Mouse (Mus musculus) embryonic fibroblast, embryonic 13.5 days (primary cell): Measurements from ENCODE around the gene Hectd4. TPM values are rescaled to one million over a fixed set of nuclear protein-coding genes. Genes with fewer than 3 reads are reported as not detected.

Source experiments
- H3K27ac ChIP-seq: 2 replicates; pipeline ENCODE4 v1.5.1; 2012; ENCODE audit warnings: low read length, control low read depth, inconsistent platforms; ENCODE audit not compliant: insufficient read depth
- H3K4me1 ChIP-seq: 2 replicates; pipeline ENCODE4 v1.6.1; 2011; ENCODE audit warnings: low read length; ENCODE audit not compliant: control insufficient read depth, insufficient read depth
- H3K4me3 ChIP-seq: 2 replicates; pipeline ENCODE4 v1.5.1; 2011; ENCODE audit warnings: mild to moderate bottlenecking, control low read depth, low read length; ENCODE audit not compliant: insufficient read depth
- CTCF ChIP-seq: IDR thresholded peaks from 2 replicates; pipeline ENCODE4 v1.5.1; 2011; ENCODE audit warnings: mild to moderate bottlenecking, control low read depth, low read length, moderate library complexity, borderline replicate concordance; ENCODE audit not compliant: insufficient read depth
- POLR2A ChIP-seq: IDR thresholded peaks from 2 replicates; pipeline ENCODE4 v1.6.1; 2011; ENCODE audit warnings: low read depth, mild to moderate bottlenecking, control low read depth, low read length, moderate library complexity
- polyA plus RNA-seq: library from polyadenylated mRNA; stranded (reverse); fragments of >200 nt; gene quantifications from 2 replicates; pipeline ENCODE4 v1.2.4, GENCODE M21; 2011; ENCODE audit warnings: low read depth; ENCODE audit not compliant: missing spikeins, insufficient read length

The Hectd4 gene
- polyA plus RNA-seq, 1 experiment: 17.2 TPM

GRCm38 (mm10) chr5:121190210-121190835 lies 29.7 kb upstream of the Hectd4 start:
- Histone ChIP-seq H3K4me3 (peak overlapping the region; percentile 95), H3K4me1 (no peaks in the 10 kb centered on the region), H3K27ac (peak overlapping the region; percentile 72)
- TF ChIP-seq CTCF (no peak), POLR2A (no peak)

- peak within 1 kb of the TSS; percentile 72 for H3K27ac ChIP-seq
- H3K4me3 ChIP-seq: peak within 1 kb of the TSS; percentile 95
- peak; percentile 96 for TF ChIP-seq POLR2A
- no peak for TF ChIP-seq CTCF
- no peaks in the 10 kb centered on the region for H3K4me1 ChIP-seq
Observed at GRCm38 (mm10) chr5:121190836-121191583, 29.0 kb upstream of the Hectd4 start, which contains the start of gene Ptpn11. TSS of gene Ptpn11 (minus strand) at chr5:121191397.

DNA sequence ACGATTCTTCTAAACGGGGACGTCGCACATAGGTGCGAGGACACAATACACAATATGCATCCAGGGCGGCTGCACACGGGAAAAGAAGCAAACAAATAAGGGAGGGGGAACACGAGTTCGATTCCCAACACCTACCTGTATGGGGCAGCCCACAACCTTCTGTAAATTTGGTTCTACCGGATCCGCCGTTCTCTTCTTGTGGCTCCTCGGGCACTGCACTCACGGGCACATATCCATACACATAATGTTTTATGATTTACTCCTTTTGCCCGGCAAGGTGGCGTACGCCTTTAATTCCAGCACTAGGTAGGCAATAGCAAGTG lies 28.5 kb upstream of the Hectd4 start:
- H3K27ac ChIP-seq: no peak overlapping the region
- H3K4me1 ChIP-seq: no peaks in the 10 kb centered on the region

DNA sequence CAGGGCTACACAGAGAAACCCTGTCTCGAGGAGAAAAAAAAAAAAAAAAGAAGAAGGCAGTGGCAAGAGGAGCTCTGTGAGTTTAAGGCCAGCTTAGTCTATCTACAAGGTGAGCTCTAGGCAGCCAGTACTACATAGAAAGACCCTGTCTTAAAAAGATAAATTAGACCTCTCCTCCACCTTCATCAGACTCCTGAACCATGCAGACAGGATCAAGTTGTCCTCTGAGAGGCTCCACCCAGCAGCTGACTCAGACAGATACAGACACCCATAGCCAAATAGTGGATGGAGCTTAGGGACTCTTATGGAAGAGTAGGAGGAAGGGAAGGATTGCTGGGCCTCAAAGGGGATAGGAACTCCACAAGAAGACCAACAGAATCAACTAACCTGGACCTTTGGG lies 25.8 kb upstream of the Hectd4 start:
- no peaks in the 10 kb centered on the region for H3K4me1 ChIP-seq
- TF ChIP-seq POLR2A: no peak
- no peak for TF ChIP-seq CTCF
- H3K27ac ChIP-seq: no peak overlapping the region
- H3K4me3 ChIP-seq: no peak overlapping the region

More for the DNA sequence above, 28.5 kb upstream of the Hectd4 start:
- no peak for TF ChIP-seq CTCF
- TF ChIP-seq POLR2A: no peak
- peak overlapping the region; percentile 65 for H3K4me3 ChIP-seq

GRCm38 (mm10) chr5:121196764-121197163 lies 23.3 kb upstream of the Hectd4 start:
- no peak overlapping the region for H3K4me3 ChIP-seq
- TF ChIP-seq POLR2A (no peak), CTCF (no peak)
- H3K27ac ChIP-seq: no peak overlapping the region
- H3K4me1 ChIP-seq: no peaks in the 10 kb centered on the region

DNA sequence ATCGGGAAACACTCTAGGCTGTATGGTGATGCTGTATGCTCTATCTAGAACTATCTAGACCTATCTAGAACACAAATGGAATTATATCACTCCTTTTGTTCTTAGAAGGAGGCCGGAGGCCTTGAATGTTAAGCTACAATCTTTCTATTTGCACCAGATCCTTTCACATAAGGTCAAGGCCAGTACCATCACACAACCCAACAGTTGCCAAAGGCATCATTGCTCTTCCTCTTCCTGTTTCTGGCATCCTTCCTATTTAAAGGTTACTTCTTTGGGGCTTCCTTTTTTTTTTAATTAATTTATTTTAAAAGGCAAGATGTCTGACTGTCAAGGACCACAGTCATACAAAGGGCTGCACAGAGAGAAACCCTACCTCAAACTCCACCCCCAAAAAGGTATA lies 22.7 kb upstream of the Hectd4 start:
- TF ChIP-seq POLR2A (no peak), CTCF (no peak)
- no peak overlapping the region for H3K27ac ChIP-seq
- H3K4me1 ChIP-seq: no peaks in the 10 kb centered on the region

GRCm38 (mm10) chr5:121198376-121198775 lies 21.6 kb upstream of the Hectd4 start:
- Histone ChIP-seq H3K4me1 (no peaks in the 10 kb centered on the region), H3K27ac (no peak overlapping the region), H3K4me3 (no peak overlapping the region)
- no peak for TF ChIP-seq POLR2A
- no peak for TF ChIP-seq CTCF

More for the DNA sequence above, 22.7 kb upstream of the Hectd4 start:
- H3K4me3 ChIP-seq: no peak overlapping the region

GRCm38 (mm10) chr5:121201739-121202138 lies 18.3 kb upstream of the Hectd4 start:
- TF ChIP-seq POLR2A (no peak), CTCF (no peak)
- Histone ChIP-seq H3K4me1 (peaks cover 8% of the 10 kb centered on the region; the same call in 1 of the 2 replicates), H3K27ac (no peak overlapping the region), H3K4me3 (no peak overlapping the region)

GRCm38 (mm10) chr5:121202467-121202866 lies 17.6 kb upstream of the Hectd4 start:
- Histone ChIP-seq H3K4me3 (no peak overlapping the region), H3K4me1 (peaks cover 11% of the 10 kb centered on the region), H3K27ac (no peak overlapping the region)
- TF ChIP-seq CTCF (no peak), POLR2A (no peak)
